ENCODE assay signal across 14 mouse cellular contexts in the genomic region with DNA sequence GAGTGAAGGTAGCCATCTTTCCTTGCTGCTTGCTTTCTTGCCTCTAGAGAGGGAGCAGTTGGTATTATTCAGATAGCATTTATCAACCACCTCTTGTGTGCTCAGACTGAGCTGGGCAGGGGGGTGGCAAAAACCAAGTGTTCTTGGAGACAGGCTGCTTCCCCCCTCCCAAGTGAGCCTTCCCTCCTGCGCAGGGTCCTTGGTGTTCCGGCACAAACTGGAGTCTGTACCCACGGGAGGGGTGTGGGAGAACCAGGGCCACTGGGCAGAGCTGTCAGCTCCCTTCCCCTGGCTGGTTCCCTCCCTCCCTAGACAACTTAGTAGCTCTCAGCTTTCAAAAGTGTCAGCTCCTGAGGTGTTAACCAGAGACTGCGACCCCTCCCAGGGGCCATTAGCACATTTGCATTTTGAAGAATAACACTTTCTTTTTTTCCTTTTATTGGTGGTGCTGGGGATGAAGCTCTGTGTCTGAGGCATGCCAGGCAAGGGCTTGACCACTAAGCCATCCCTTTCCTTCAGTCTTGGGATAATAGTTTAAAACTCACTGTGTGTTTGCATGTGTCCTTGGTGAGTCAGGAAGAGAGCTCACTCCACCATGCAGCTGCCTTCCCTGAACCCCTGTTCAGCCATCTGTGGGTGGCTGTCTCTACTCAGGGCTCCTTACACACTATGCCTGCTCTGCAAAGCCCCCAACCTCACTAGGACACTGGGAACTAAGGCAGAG.
DNase-seq lines count a peak whose midpoint lies in the region; ATAC-seq and TF ChIP-seq lines count a peak whose summit lies in the region.
"Had no signal": no experiment of that assay in that cellular context is flagged by ENCODE, and none has a peak within 500 bp of the region (broad histone marks: within the 10 kb centered on the region; RNA-seq: fewer than 3 reads in every experiment).

No protein-coding gene starts in this region.

- intact Hi-C loops in heart, adult 2 months (cut with DNase I), result no loop called here

- H3K79me2 ChIP-seq in heart, adult 2 months (replicated peaks; ENCODE audit: control insufficient read depth, insufficient read depth, low read length), result no peaks in the 10 kb centered on the region

- 18% methylated on average over 4 of the region's 4 CpGs for WGBS in heart, embryonic 12.5 days
- 92% methylated on average over 4 of the region's 4 CpGs for WGBS in heart, adult 2 months
- WGBS in forebrain, embryonic 15.5 days, result 41% methylated on average over 4 of the region's 4 CpGs
- 35% methylated on average over 4 of the region's 4 CpGs for WGBS in midbrain, embryonic 16.5 days

- ATAC-seq in heart, embryonic 12.5 days (ENCODE audit: insufficient number of reproducible peaks, low FRiP score), result no peak
- ATAC-seq in forebrain, embryonic 15.5 days (replicated peaks), result no peak
- no peak for ATAC-seq in midbrain, embryonic 16.5 days
- ATAC-seq: activated CD4-positive, CD25-positive, alpha-beta regulatory T cell, adult 4 months had no signal

- DNase-seq in heart, adult 2 months, result no peak
- DNase-seq in layer of hippocampus, postnatal 36 days, result peak; percentile 28 to 40
- no peak for DNase-seq in layer of hippocampus, adult 11-12 months (ENCODE audit: low spot score)
- no peak for DNase-seq in retina, postnatal 1 day
- no peak for DNase-seq in thymus, postnatal 10 days (ENCODE audit: low spot score in 2 of 2)
- DNase-seq: cerebellum, adult 18-20 months; kidney, adult 11 months; left cerebral cortex, postnatal 4 days; thymus, adult 2 months had no signal

- no peak for TF ChIP-seq POLR2A in heart, adult 2 months (IDR thresholded peaks at IDR 0.05; ENCODE audit: insufficient read depth, low read depth, low read length)

- peaks cover 3% of the 10 kb centered on the region; the same call in 1 of the 2 replicates for H3K27me3 ChIP-seq in heart, embryonic 12.5 days (replicated peaks)
- no peaks in the 10 kb centered on the region for H3K27me3 ChIP-seq in heart, adult 2 months (ENCODE audit: control insufficient read depth, insufficient read depth, low read length)
- no peaks in the 10 kb centered on the region for H3K27me3 ChIP-seq in forebrain, embryonic 15.5 days
- no peaks in the 10 kb centered on the region for H3K27me3 ChIP-seq in midbrain, embryonic 16.5 days (ENCODE audit: control insufficient read depth, insufficient read depth, low read depth, low read length)
- H3K27me3 ChIP-seq: neural tube, embryonic 12.5 days had no signal

- H3K9me3 ChIP-seq in heart, embryonic 12.5 days (replicated peaks), result no peaks in the 10 kb centered on the region
- H3K9me3 ChIP-seq in forebrain, embryonic 15.5 days, result no peaks in the 10 kb centered on the region
- no peaks in the 10 kb centered on the region for H3K9me3 ChIP-seq in midbrain, embryonic 16.5 days (replicated peaks; ENCODE audit: control insufficient read depth, low read length, poor library complexity, severe bottlenecking)
- H3K9me3 ChIP-seq: neural tube, embryonic 12.5 days had no signal

- H3K4me2 ChIP-seq in heart, embryonic 12.5 days, result no peak overlapping the region
- H3K4me2 ChIP-seq in forebrain, embryonic 15.5 days (replicated peaks), result no peak overlapping the region
- no peak overlapping the region for H3K4me2 ChIP-seq in midbrain, embryonic 16.5 days (ENCODE audit: low read length)
- H3K4me2 ChIP-seq: neural tube, embryonic 12.5 days had no signal

- no peaks in the 10 kb centered on the region for H3K36me3 ChIP-seq in heart, embryonic 12.5 days
- no peaks in the 10 kb centered on the region for H3K36me3 ChIP-seq in heart, adult 2 months (ENCODE audit: control insufficient read depth, insufficient read depth, low read length)
- no peaks in the 10 kb centered on the region for H3K36me3 ChIP-seq in forebrain, embryonic 15.5 days
- no peaks in the 10 kb centered on the region for H3K36me3 ChIP-seq in midbrain, embryonic 16.5 days (ENCODE audit: control insufficient read depth, insufficient read depth, low read length)
- H3K36me3 ChIP-seq: neural tube, embryonic 12.5 days had no signal

- no peak for TF ChIP-seq CTCF in heart, adult 2 months (IDR thresholded peaks at IDR 0.05)

- no peak overlapping the region for H3K4me3 ChIP-seq in heart, embryonic 12.5 days
- no peak overlapping the region for H3K4me3 ChIP-seq in heart, adult 2 months
- H3K4me3 ChIP-seq in forebrain, embryonic 15.5 days, result no peak overlapping the region
- no peak overlapping the region for H3K4me3 ChIP-seq in midbrain, embryonic 16.5 days (ENCODE audit: low read depth, low read length)
- H3K4me3 ChIP-seq: neural tube, embryonic 12.5 days had no signal

- H3K4me1 ChIP-seq in heart, embryonic 12.5 days (replicated peaks), result peaks cover 30% of the 10 kb centered on the region
- no peaks in the 10 kb centered on the region for H3K4me1 ChIP-seq in heart, adult 2 months (ENCODE audit: control insufficient read depth, insufficient read depth, low read length)
- H3K4me1 ChIP-seq in forebrain, embryonic 15.5 days, result peaks cover 52% of the 10 kb centered on the region
- H3K4me1 ChIP-seq in midbrain, embryonic 16.5 days (ENCODE audit: control insufficient read depth, insufficient read depth, low read length), result peaks cover 26% of the 10 kb centered on the region; the same call in 1 of the 2 replicates

- TF ChIP-seq EP300 in heart, adult 2 months (IDR thresholded peaks at IDR 0.05; ENCODE audit: insufficient read depth, low read depth, low read length), result no peak

- H3K27ac ChIP-seq in heart, embryonic 12.5 days (ENCODE audit: poor library complexity, severe bottlenecking), result peak overlapping the region; percentile 15; the same call in 1 of the 2 replicates
- no peak overlapping the region for H3K27ac ChIP-seq in heart, adult 2 months
- H3K27ac ChIP-seq in forebrain, embryonic 15.5 days (replicated peaks), result peak overlapping the region; percentile 36
- H3K27ac ChIP-seq in midbrain, embryonic 16.5 days (ENCODE audit: low read length), result 0 out of 2 replicates have a peak overlapping the region, but pooled peaks have one; percentile 12
- H3K27ac ChIP-seq: neural tube, embryonic 12.5 days had no signal

- H3K9ac ChIP-seq in heart, embryonic 12.5 days, result no peak overlapping the region
- no peak overlapping the region for H3K9ac ChIP-seq in heart, adult 2 months (ENCODE audit: low read depth, low read length)
- no peak overlapping the region for H3K9ac ChIP-seq in forebrain, embryonic 15.5 days (replicated peaks)
- H3K9ac ChIP-seq in midbrain, embryonic 16.5 days (ENCODE audit: low read depth, low read length), result no peak overlapping the region; the same call in 1 of the 2 replicates
- H3K9ac ChIP-seq: neural tube, embryonic 12.5 days had no signal

Comparison
In these comparisons a context has a peak if more than half of its experiments do, and no peak if none do; other contexts are left out.
1. DNase-seq: peak in layer of hippocampus, postnatal 36 days (2 of 2); none in heart, adult 2 months (0 of 2), layer of hippocampus, adult 11-12 months (single experiment), retina, postnatal 1 day (single experiment) and thymus, postnatal 10 days (0 of 2).